Mouse (Mus musculus): Measurements from ENCODE around the gene Insrr. TPM values are rescaled to one million over a fixed set of nuclear protein-coding genes. Genes with fewer than 3 reads are reported as not detected.
"Not testable (repeated sequence)": the region's sequence is repeated elsewhere in the genome, so short reads cannot be mapped to it uniquely, and the experiment has no call there.

Insrr gene
- total RNA-seq, 1 experiment from 2014 or later: 0.79 TPM

DNA sequence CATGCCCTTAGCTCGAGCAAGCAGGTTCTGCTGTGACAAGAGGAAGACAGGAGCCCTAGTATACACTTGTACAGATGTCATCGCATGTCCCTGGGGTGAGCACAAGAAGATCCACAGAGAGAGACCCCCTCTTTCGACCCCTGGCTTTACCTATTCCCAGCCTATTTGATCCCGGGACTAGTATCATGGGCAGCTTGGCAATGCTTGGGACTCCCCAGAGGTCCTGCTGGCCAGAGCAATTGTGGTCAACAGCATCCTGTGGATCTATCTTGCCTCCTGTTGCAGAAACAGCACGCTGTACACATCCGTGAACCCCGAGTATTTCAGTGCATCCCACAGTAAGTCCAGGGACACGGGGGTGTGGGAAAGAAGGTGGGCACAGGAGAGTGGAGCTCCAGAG lies 14.5 kb downstream of the Insrr start:
- no peak for ATAC-seq (replicated peaks in 1 of 2; ENCODE audit: insufficient read depth in 1 of 2, low FRiP score in 2 of 2, low TSS enrichment in 1 of 2, low read depth in 1 of 2, poor library complexity in 2 of 2, severe bottlenecking in 2 of 2)

DNA sequence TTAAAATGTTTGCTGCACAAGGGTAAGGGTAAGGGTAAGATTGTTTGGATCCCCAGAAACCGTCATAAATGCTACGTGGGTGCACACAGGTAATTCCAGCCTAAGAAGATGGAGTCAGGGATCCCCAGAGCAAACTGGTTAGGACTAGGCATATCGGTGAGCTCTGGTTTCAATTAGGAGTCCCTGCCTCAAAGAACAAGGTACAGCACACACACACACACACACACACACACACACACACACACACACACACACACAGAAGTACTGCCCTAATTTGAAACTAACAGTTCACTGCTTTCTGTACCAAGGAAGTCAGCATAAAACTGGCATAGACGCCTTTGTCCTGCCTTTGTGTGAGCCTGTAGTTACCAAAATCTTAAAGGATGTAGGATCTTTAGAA lies 15.7 kb downstream of the Insrr start:
- no peak for ATAC-seq (replicated peaks in 1 of 2; ENCODE audit: insufficient read depth in 1 of 2, low FRiP score in 2 of 2, low TSS enrichment in 1 of 2, low read depth in 1 of 2, poor library complexity in 2 of 2, severe bottlenecking in 2 of 2)

DNA sequence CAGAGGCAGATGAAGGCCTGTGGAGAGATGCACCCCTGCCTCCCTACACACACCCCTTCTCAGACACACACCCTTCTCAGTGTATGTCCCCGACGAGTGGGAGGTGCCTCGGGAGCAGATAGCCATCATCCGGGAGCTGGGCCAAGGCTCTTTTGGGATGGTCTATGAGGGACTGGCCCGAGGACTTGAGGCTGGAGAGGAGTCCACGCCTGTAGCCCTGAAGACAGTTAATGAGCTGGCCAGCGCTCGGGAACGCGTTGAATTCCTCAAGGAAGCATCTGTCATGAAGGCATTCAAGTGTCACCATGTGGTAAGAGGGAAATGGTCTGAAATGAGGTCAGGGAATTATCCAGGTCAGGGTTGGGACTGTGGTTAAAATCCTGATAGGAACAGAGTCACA lies 16.1 kb downstream of the Insrr start:
- ATAC-seq (replicated peaks in 1 of 2; ENCODE audit: insufficient read depth in 1 of 2, low FRiP score in 2 of 2, low TSS enrichment in 1 of 2, low read depth in 1 of 2, poor library complexity in 2 of 2, severe bottlenecking in 2 of 2): no peak

DNA sequence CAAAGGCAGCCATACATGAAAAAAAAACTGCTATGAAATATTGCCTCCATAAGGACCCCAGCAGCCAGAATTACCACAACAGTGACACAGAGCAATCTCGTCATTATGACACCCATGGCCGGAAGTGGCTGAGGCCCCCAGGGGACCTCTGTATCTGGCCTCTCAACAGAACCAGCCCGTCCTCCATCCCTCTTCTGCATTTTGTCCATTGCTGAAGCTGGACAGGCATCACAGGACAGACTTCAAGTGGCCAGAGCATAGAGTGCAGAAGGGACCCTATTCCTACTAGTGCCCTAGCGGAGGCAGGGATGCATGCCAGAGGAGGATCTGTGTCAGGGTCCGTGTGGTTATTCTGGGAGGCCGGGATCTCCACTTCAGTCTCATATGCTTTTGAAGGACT lies 19.4 kb downstream of the Insrr start:
- ATAC-seq (replicated peaks in 1 of 2; ENCODE audit: insufficient read depth in 1 of 2, low FRiP score in 2 of 2, low TSS enrichment in 1 of 2, low read depth in 1 of 2, poor library complexity in 2 of 2, severe bottlenecking in 2 of 2): no peak

DNA sequence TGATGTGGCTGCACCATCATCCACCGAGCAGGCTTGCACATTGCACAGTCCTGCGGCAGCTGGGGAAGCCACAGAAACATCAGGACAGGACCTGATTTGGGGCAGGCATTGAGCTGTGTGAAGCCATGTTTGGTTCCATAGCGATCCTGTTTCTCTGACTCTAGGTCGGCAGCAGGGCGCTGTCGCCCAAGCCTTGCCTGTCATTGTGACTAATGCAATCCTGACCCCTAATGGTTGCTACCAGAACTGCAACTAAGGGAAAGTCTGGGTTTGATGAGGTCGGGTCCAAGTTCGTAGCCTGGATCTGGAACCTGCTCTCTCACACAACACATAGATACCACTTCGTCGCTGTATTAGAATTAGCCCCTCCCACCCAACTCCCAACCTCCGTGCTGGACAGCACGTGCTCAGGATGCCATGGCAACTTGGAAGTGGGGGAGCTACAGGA lies 19.9 kb downstream of the Insrr start:
- peak; percentile 68 to 79 for ATAC-seq (replicated peaks in 1 of 2; ENCODE audit: insufficient read depth in 1 of 2, low FRiP score in 2 of 2, low TSS enrichment in 1 of 2, low read depth in 1 of 2, poor library complexity in 2 of 2, severe bottlenecking in 2 of 2)

DNA sequence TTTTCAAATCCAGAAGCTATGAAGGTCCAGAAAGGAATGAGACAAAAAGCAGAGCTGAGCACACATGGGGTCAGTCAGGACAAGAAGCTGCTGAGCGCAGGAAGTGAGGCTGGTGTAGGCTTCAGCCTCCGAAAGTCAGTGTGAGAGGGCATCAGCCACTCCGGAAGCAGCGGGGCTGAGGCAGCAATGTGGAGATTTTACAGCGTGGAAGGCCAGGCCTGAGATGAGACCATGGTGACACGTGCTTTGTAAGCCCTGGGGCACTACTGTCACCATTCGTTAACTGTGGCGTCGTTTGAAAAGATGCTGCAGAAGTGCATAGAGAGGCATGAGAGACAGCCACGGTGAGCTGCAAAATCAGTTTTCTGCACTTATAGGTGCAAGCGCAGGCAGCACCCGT lies 21.5 kb downstream of the Insrr start:
- no peak for ATAC-seq (replicated peaks in 1 of 2; ENCODE audit: insufficient read depth in 1 of 2, low FRiP score in 2 of 2, low TSS enrichment in 1 of 2, low read depth in 1 of 2, poor library complexity in 2 of 2, severe bottlenecking in 2 of 2)

DNA sequence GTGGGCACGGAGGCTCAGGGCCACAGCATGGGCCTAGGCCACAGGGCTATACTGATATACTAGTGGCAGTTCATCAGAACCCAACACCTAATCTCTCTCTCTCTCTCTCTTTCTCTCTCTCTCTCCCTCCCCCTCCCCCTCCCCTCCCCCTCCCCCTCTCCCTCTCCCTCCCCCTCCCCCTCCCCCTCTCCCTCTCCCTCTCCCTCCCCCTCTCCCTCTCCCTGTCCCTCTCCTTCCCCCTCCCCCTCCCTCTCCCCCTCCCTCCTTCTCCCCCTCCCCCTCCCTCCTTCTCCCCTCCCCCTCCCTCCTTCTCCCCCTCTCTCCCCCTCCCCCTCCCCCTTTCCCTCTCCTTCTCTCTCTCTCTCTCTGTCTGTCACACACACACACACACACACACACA lies 27.5 kb downstream of the Insrr start, which contains the start of gene Pear1:
Gene Pear1 (minus strand): TSS at position 101 of the 400 bp plus-strand sequence.
- ATAC-seq (replicated peaks in 1 of 2; ENCODE audit: insufficient read depth in 1 of 2, low FRiP score in 2 of 2, low TSS enrichment in 1 of 2, low read depth in 1 of 2, poor library complexity in 2 of 2, severe bottlenecking in 2 of 2): not testable (repeated sequence)

DNA sequence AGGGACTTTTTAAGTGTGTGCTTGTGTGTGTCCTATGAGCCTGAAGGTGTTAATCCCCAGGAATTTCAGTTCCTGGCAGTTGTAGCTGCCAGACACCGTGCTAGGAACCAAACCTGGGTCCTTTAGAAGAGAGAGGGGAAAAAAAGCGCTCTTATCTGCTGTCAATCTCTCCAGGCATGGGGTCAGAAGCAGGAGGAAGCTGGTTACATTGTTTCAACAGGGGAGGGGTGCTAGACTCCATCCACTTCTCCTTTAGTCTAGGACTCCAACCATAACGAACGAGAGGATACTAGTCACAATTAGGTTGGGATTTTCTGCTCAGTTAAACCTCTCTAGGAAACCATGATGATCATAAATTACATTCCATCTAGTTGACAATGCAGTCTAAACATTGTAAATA lies 31.7 kb downstream of the Insrr start:
- ATAC-seq (replicated peaks in 1 of 2; ENCODE audit: insufficient read depth in 1 of 2, low FRiP score in 2 of 2, low TSS enrichment in 1 of 2, low read depth in 1 of 2, poor library complexity in 2 of 2, severe bottlenecking in 2 of 2): peak; percentile 56 to 62; a peak in 3 of 4 replicates

DNA sequence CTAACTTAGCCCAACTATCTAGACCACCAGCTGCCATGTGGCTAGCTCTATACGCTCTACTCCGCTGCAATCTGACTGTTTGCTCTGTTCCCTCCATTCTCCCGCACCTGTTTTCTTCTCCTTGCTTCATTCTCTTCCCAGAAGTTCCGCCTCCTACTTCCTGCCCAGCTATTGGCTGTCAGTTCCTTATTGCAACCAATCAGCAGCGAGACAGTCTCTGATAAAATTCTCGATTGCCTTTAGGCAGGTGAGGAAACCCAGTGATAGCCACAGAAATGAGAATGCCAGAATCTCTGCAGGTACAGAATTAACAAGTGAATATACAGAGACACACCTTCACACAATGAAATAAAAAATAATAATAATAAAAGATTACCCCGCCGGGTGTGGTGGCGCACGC lies 32.3 kb downstream of the Insrr start:
- ATAC-seq (replicated peaks in 1 of 2; ENCODE audit: insufficient read depth in 1 of 2, low FRiP score in 2 of 2, low TSS enrichment in 1 of 2, low read depth in 1 of 2, poor library complexity in 2 of 2, severe bottlenecking in 2 of 2): no peak

DNA sequence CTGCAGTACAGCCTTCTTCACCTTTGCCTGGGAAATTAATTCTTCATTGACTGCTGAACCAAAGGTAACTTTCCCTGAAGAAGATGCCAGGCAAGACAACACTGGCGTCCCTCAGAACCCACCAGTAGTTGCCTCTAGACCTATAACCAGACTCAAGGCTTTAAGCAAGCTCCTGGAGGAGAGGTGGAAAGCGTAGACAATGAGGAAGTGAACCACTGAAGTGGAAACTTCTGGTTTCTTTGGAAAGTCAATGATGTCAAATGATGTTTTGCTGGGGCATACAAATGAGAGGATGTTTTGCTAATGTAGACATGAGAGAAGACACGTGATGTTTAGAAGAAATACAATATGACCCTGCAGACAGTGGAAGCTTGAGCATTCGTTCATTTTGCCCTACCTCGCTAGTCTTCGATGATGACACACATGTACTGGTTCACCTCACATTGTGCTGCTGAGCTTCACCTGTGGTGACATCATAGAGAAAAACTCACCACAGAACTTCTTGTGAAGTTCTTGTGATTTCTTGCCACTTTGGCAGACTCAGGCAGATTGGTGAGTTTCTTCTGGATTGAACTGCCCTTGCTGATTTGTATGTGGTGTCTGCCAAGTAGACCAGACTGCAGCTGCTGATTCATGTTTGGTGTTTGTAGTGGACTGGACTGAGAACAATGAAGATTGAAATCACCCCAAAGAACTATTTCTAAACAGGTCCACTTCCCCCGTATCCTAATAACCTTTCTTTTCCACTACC lies 35.5 kb downstream of the Insrr start:
- ATAC-seq (replicated peaks in 1 of 2; ENCODE audit: insufficient read depth in 1 of 2, low FRiP score in 2 of 2, low TSS enrichment in 1 of 2, low read depth in 1 of 2, poor library complexity in 2 of 2, severe bottlenecking in 2 of 2): no peak

DNA sequence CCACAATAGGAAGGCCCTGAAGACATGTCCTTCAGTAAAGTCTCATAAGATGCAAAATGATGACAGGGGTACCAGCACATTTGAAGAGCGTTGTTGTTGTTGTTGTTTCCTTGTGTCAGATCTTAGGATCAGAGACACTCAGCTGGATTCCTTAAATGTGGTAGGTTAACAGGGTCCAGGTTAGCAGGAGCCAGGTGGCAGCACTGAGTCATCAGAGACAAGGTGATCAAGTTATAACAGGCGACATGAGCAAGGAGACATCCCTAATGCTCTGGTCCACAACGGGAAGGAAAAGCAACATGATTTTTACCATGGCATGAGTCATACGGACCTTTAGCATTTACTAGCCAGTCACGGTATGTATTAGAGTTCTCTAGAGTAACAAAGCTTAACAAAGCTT lies 36.7 kb downstream of the Insrr start:
- ATAC-seq (replicated peaks in 1 of 2; ENCODE audit: insufficient read depth in 1 of 2, low FRiP score in 2 of 2, low TSS enrichment in 1 of 2, low read depth in 1 of 2, poor library complexity in 2 of 2, severe bottlenecking in 2 of 2): no peak

DNA sequence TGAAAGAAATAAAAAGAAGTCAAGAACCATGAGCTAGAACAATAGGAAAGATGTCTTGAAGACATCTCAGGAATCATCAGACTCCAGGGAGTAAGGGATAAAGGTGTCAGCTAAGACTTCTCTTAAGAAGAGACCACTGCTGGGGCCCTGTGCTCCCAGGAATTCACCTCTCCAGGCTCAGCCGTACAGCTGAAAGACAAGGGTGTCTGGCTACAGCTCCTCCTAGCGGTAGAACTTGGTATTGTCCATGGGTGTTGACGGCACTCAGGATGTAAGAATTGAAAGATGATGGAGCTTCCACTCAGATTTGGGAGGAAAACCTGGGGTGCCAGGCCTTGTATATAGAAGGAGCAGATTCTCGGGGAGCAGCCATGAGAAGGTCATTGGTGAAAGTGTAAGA lies 41.9 kb downstream of the Insrr start:
- peak; percentile 67 to 86 for ATAC-seq (replicated peaks in 1 of 2; ENCODE audit: insufficient read depth in 1 of 2, low FRiP score in 2 of 2, low TSS enrichment in 1 of 2, low read depth in 1 of 2, poor library complexity in 2 of 2, severe bottlenecking in 2 of 2)

DNA sequence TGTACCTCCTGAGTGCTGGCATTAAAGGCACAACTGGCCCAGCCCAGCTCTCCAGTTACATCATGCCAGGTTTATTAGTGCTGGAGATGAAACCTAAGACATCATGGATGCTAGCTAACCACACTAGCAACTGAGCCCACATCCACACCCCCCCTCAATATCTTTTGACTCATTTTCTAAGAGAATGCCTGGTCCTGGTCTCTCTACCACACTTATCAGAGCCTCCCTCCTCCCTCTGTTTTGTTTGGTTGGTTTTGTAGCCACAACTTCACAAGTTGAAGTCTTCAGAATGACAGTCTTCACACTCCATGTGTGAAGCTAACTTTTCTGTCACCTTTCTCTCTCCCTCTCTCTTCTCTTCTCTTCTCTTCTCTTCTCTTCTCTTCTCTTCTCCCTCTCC lies 44.1 kb downstream of the Insrr start:
- no peak for ATAC-seq (replicated peaks in 1 of 2; ENCODE audit: insufficient read depth in 1 of 2, low FRiP score in 2 of 2, low TSS enrichment in 1 of 2, low read depth in 1 of 2, poor library complexity in 2 of 2, severe bottlenecking in 2 of 2)

DNA sequence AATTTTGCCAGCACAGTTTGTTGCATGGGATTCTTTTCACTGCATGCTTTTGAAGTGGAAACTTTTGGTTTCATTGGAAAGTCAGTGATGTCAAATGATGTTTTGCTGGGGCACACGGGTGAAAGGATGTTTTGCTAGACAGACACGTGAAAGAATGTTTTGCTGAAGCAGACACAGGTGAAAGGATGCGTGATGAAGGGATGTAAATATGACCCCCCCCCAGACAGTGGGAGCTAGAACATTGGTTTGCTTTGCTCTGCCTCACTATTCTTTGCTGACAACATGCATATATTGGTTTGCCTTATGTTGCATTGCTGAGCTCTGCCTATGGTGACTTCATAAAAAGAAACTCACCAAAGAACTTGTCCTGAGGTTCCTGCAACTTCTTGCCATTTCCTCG lies 48.2 kb downstream of the Insrr start:
- no peak for ATAC-seq (replicated peaks in 1 of 2; ENCODE audit: insufficient read depth in 1 of 2, low FRiP score in 2 of 2, low TSS enrichment in 1 of 2, low read depth in 1 of 2, poor library complexity in 2 of 2, severe bottlenecking in 2 of 2)

DNA sequence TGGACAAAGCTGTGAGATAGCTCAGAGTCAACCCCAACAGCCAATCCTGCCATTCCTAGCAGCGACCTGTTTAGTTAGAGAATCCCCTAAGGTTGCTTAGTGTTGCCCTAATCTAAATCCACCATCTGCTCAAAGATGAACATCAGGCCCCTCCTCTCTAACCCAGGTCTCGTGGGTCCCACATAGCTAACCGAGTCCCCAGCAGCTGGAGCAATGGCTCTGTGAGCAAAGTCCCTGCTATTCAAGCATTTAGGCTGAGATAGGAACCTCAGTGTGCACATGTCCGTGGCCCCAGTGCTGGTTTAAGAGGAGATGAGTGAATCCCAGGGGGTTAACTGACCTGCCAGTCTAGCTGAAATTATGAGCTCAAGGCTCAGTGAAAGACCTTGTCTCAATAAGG lies 49.4 kb downstream of the Insrr start:
- no peak for ATAC-seq (replicated peaks in 1 of 2; ENCODE audit: insufficient read depth in 1 of 2, low FRiP score in 2 of 2, low TSS enrichment in 1 of 2, low read depth in 1 of 2, poor library complexity in 2 of 2, severe bottlenecking in 2 of 2)

DNA sequence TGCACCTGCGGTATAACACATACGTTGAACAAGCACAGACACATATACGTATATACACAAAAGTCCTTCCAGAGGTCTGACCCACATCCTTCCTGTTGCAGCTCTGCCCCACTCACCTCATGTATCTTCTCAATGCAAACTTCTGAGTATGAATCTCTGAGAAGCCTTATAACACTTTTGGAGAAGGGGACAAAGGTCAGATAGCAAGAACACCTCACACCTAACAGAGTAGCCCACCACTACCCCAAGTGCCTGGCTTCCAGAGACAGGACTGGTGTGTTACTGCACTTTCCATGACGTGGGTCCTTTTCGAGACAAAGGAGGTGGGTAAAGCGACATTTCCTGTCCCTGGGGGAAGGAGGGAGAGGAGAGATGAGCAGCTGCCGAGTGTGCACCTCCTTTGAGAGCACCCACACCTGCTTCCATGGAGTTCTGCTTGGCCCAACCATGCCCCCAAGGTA lies 49.9 kb downstream of the Insrr start, which contains the start of gene Sh2d2a:
Gene Sh2d2a (plus strand): TSS at position 106 of the 461 bp plus-strand sequence.
- no peak for ATAC-seq (replicated peaks in 1 of 2; ENCODE audit: insufficient read depth in 1 of 2, low FRiP score in 2 of 2, low TSS enrichment in 1 of 2, low read depth in 1 of 2, poor library complexity in 2 of 2, severe bottlenecking in 2 of 2)

DNA sequence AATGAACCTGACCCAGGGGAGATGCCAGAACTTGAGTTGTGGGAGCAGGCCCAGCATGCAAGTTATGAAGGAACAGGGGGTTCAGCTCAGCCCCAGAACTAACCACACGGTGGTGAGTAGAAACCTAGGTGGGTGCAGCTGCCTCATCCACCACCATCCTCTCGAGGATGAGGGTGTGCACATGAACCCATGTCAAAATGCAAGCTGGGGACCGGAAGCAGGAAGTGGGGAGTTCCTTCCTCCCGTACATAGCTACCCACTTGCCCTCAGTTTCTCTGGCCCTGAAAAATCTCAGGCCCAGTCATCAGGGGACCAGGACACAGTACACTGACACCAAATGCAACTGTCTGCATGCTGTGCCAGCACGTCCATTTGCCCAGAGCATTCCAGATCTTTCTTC lies 50.9 kb downstream of the Insrr start:
- no peak; a peak in 1 of 4 replicates for ATAC-seq (replicated peaks in 1 of 2; ENCODE audit: insufficient read depth in 1 of 2, low FRiP score in 2 of 2, low TSS enrichment in 1 of 2, low read depth in 1 of 2, poor library complexity in 2 of 2, severe bottlenecking in 2 of 2)

DNA sequence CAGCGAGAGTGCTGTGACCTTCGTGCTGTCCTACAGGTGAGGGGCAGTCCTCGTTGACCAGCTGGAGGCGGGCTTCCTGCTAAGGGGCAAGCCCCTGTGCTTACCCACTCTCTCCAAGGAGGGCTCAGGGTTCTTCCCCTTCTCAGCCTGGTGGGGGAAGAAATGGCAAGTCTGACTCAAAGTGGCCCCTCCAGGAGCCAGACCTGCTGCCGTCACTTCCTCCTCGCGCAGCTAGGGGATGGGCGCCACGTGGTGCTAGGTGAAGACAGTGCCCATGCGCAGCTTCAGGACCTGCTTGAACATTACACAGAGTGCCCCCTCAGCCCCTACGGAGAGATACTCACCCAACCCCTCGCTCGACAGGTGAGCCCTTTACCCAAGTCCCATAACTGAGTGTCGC lies 52.4 kb downstream of the Insrr start:
- 0 out of 4 replicates have a peak, but pooled peaks of 1 of the 2 experiments have one; percentile 20 for ATAC-seq (replicated peaks in 1 of 2; ENCODE audit: insufficient read depth in 1 of 2, low FRiP score in 2 of 2, low TSS enrichment in 1 of 2, low read depth in 1 of 2, poor library complexity in 2 of 2, severe bottlenecking in 2 of 2)
